Mouse (Mus musculus) layer of hippocampus, adult 11-12 months (tissue): ENCODE data around the gene Stx1a.

Source experiments
- DNase-seq: peaks from one replicate; pipeline ENCODE4 v3.0.0; 2022; ENCODE audit warnings: low spot score

The Stx1a gene

GRCm38 (mm10) chr5:135023344-135024173, at the start of gene Stx1a:
Gene Stx1a, plus strand, starts transcription at chr5:135023482.
- peak; percentile 87 for DNase-seq

GRCm38 (mm10) chr5:134973526-134973925, 49.8 kb upstream of the Stx1a start:
- DNase-seq: no peak

- no peak for DNase-seq
Measured at GRCm38 (mm10) chr5:134974294-134974693, 49.0 kb upstream of the Stx1a start.

- DNase-seq: no peak
Measured at GRCm38 (mm10) chr5:134974921-134975320, 48.4 kb upstream of the Stx1a start.

- DNase-seq: no peak
Measured at GRCm38 (mm10) chr5:134976164-134976563, 47.1 kb upstream of the Stx1a start.

GRCm38 (mm10) chr5:134976577-134977250, 46.6 kb upstream of the Stx1a start:
- no peak for DNase-seq

GRCm38 (mm10) chr5:134977837-134978236, 45.4 kb upstream of the Stx1a start:
- no peak for DNase-seq

- no peak for DNase-seq
Measured at GRCm38 (mm10) chr5:134981149-134981548, 42.1 kb upstream of the Stx1a start.

GRCm38 (mm10) chr5:134983111-134983510, 40.2 kb upstream of the Stx1a start:
- DNase-seq: no peak

GRCm38 (mm10) chr5:134983771-134984170, 39.5 kb upstream of the Stx1a start:
- DNase-seq: no peak

GRCm38 (mm10) chr5:134985633-134986297, 37.5 kb upstream of the Stx1a start, which contains the start of gene Cldn3:
Gene Cldn3, plus strand, starts transcription at chr5:134986214.
- no peak for DNase-seq

- no peak for DNase-seq
Measured at GRCm38 (mm10) chr5:134986298-134987268, 36.7 kb upstream of the Stx1a start.

GRCm38 (mm10) chr5:134989166-134989565, 34.1 kb upstream of the Stx1a start:
- DNase-seq: no peak

GRCm38 (mm10) chr5:134989741-134990140, 33.5 kb upstream of the Stx1a start:
- DNase-seq: no peak

GRCm38 (mm10) chr5:134992566-134992965, 30.7 kb upstream of the Stx1a start:
- no peak for DNase-seq

- DNase-seq: no peak
Measured at GRCm38 (mm10) chr5:134998359-134998758, 24.9 kb upstream of the Stx1a start.

GRCm38 (mm10) chr5:134999797-135000196, 23.5 kb upstream of the Stx1a start:
- no peak for DNase-seq

- DNase-seq: no peak
Measured at GRCm38 (mm10) chr5:135000751-135001150, 22.5 kb upstream of the Stx1a start.

- DNase-seq: no peak
Measured at GRCm38 (mm10) chr5:135001309-135001708, 22.0 kb upstream of the Stx1a start.

- no peak for DNase-seq
Measured at GRCm38 (mm10) chr5:135002151-135002550, 21.1 kb upstream of the Stx1a start.

GRCm38 (mm10) chr5:135007802-135008571, 15.3 kb upstream of the Stx1a start:
- peak; percentile 63 for DNase-seq
